Mouse (Mus musculus) forebrain, postnatal 0 days (tissue): ENCODE measurements at regions not wholly inside any gene's neighbourhood (a gene's known extent, or its start where the extent isn't known, plus 50 kb on each side); places are given as distances from the start of the nearest gene placed in this dataset.

ENCODE experiments used
- ATAC-seq: fragments of 200-750 bp; cut with Nextera tagmentation; 2 replicates; pipeline ENCODE4 v1.8.0; 2017; ENCODE audit warnings: mild to moderate bottlenecking, moderate library complexity
- DNase-seq: peaks from one replicate; pipeline ENCODE4 v3.0.0-alpha.2; 2015
- H3K27ac ChIP-seq: fragments of 300-500 bp; sonication (generic); 2 replicates; pipeline ENCODE4 v1.5.1; 2014; ENCODE audit warnings: low read depth, mild to moderate bottlenecking, antibody characterized with exemption, low read length, moderate library complexity, mixed read lengths
- H3K27me3 ChIP-seq: fragments of 300-500 bp; sonication (generic); 2 replicates; pipeline ENCODE4 v1.6.1; 2014; ENCODE audit warnings: mild to moderate bottlenecking, low read length, mixed read lengths; ENCODE audit not compliant: insufficient read depth
- H3K36me3 ChIP-seq: fragments of 300-500 bp; sonication (generic); 2 replicates; pipeline ENCODE4 v1.6.1; 2014; ENCODE audit warnings: mild to moderate bottlenecking, moderate library complexity; ENCODE audit not compliant: insufficient read depth
- H3K4me1 ChIP-seq: fragments of 300-500 bp; sonication (generic); 2 replicates; pipeline ENCODE4 v1.6.1; 2014; ENCODE audit warnings: antibody characterized with exemption; ENCODE audit not compliant: insufficient read depth
- H3K4me2 ChIP-seq: fragments of 300-500 bp; sonication (generic); 2 replicates; pipeline ENCODE4 v1.6.1; 2014; ENCODE audit warnings: low read depth, mild to moderate bottlenecking, moderate library complexity
- H3K4me3 ChIP-seq: fragments of 300-500 bp; sonication (generic); 2 replicates; pipeline ENCODE4 v1.5.1; 2014; ENCODE audit warnings: low read depth, low read length, mixed read lengths
- H3K9ac ChIP-seq: fragments of 300-500 bp; sonication (generic); 2 replicates; pipeline ENCODE4 v1.6.1; 2014; ENCODE audit warnings: mild to moderate bottlenecking
- H3K9me3 ChIP-seq: fragments of 300-500 bp; sonication (generic); 2 replicates; pipeline ENCODE4 v1.6.1; 2016; ENCODE audit warnings: low read length
- CTCF ChIP-seq: sonication (generic); IDR thresholded peaks from 2 replicates; pipeline ENCODE4 v1.5.1; 2016; ENCODE audit warnings: antibody characterized with exemption, control low read depth, low read depth
- WGBS: fragments of 180-500 bp; shearing (Covaris S2); extraction: QIAGEN DNeasy Blood & Tissue Kit; methylation state at CpG from one replicate; pipeline ENCODE4 v1.1.7; 2014; 5-methylcytosine and 5-hydroxymethylcytosine counted together

GRCm38 (mm10) chr7:74091402-74092025 is 78.0 kb upstream of the St8sia2 start:
- no peak for TF ChIP-seq CTCF
- no peak overlapping the region for H3K4me2 ChIP-seq
- H3K27me3 ChIP-seq, result no peaks in the 10 kb centered on the region
- no peak overlapping the region for H3K27ac ChIP-seq
- 0 out of 2 replicates have a peak, but pooled peaks cover 8% of the 10 kb centered on the region for H3K9me3 ChIP-seq
- H3K4me1 ChIP-seq, result no peaks in the 10 kb centered on the region
- DNase-seq, result no peak
- no peaks in the 10 kb centered on the region for H3K36me3 ChIP-seq
- 8% methylated on average over 3 of the region's 3 CpGs for WGBS
- H3K9ac ChIP-seq, result no peak overlapping the region
- peak; percentile 56; the same call in 1 of the 2 replicates for ATAC-seq
- no peak overlapping the region for H3K4me3 ChIP-seq

- 88% methylated on average over 4 of the region's 4 CpGs for WGBS
- TF ChIP-seq CTCF, result no peak
- no peak overlapping the region for H3K4me2 ChIP-seq
Observed at GRCm38 (mm10) chr7:74080846-74081235, 67.4 kb upstream of the St8sia2 start.

GRCm38 (mm10) chr7:74080079-74080845 is 66.8 kb upstream of the St8sia2 start:
- H3K4me3 ChIP-seq, result no peak overlapping the region

More at GRCm38 (mm10) chr7:74080846-74081235, 67.4 kb upstream of the St8sia2 start:
- Histone ChIP-seq H3K27ac (no peak overlapping the region), H3K9me3 (no peaks in the 10 kb centered on the region), H3K4me3 (no peak overlapping the region), H3K9ac (no peak overlapping the region), H3K27me3 (no peaks in the 10 kb centered on the region), H3K4me1 (no peaks in the 10 kb centered on the region), H3K36me3 (no peaks in the 10 kb centered on the region)
- no peak for ATAC-seq
- no peak for DNase-seq

GRCm38 (mm10) chr7:74072632-74073031 is 59.1 kb upstream of the St8sia2 start:
- Histone ChIP-seq H3K4me1 (no peaks in the 10 kb centered on the region), H3K27ac (no peak overlapping the region), H3K9ac (no peak overlapping the region), H3K9me3 (no peaks in the 10 kb centered on the region), H3K36me3 (no peaks in the 10 kb centered on the region), H3K4me2 (no peak overlapping the region), H3K4me3 (no peak overlapping the region), H3K27me3 (no peaks in the 10 kb centered on the region)
- ATAC-seq (no peak; the same call in 1 of the 2 replicates), DNase-seq (peak; percentile 20)
- WGBS, result 32% methylated on average over 3 of the region's 3 CpGs
- TF ChIP-seq CTCF, result no peak

More at GRCm38 (mm10) chr7:74080079-74080845, 66.8 kb upstream of the St8sia2 start:
- no peak for ATAC-seq
- Histone ChIP-seq H3K36me3 (no peaks in the 10 kb centered on the region), H3K27ac (no peak overlapping the region), H3K9ac (no peak overlapping the region), H3K27me3 (no peaks in the 10 kb centered on the region), H3K4me2 (no peak overlapping the region), H3K9me3 (no peaks in the 10 kb centered on the region), H3K4me1 (no peaks in the 10 kb centered on the region)
- 80% methylated on average over 9 of the region's 9 CpGs for WGBS
- no peak for TF ChIP-seq CTCF
- DNase-seq, result no peak

GRCm38 (mm10) chr7:74070836-74071235 is 57.3 kb upstream of the St8sia2 start:
- Histone ChIP-seq H3K36me3 (no peaks in the 10 kb centered on the region), H3K4me3 (no peak overlapping the region), H3K4me1 (no peaks in the 10 kb centered on the region), H3K9ac (no peak overlapping the region), H3K27me3 (no peaks in the 10 kb centered on the region), H3K9me3 (no peaks in the 10 kb centered on the region), H3K4me2 (no peak overlapping the region), H3K27ac (no peak overlapping the region)
- ATAC-seq (no peak), DNase-seq (no peak)
- no peak for TF ChIP-seq CTCF
- 76% methylated on average over 2 of the region's 2 CpGs for WGBS

- Histone ChIP-seq H3K36me3 (no peaks in the 10 kb centered on the region), H3K27me3 (no peaks in the 10 kb centered on the region), H3K27ac (no peak overlapping the region), H3K4me1 (no peaks in the 10 kb centered on the region), H3K4me3 (no peak overlapping the region), H3K4me2 (no peak overlapping the region), H3K9ac (no peak overlapping the region), H3K9me3 (no peaks in the 10 kb centered on the region)
- DNase-seq, result no peak
- 60% methylated on average over 4 of the region's 4 CpGs for WGBS
- ATAC-seq, result no peak
- no peak for TF ChIP-seq CTCF
Observed at GRCm38 (mm10) chr7:74065449-74066099, 52.1 kb upstream of the St8sia2 start.
